Mouse (Mus musculus): ENCODE results near the gene Serpinh1.

- TF ChIP-seq CTCF (IDR thresholded peaks at IDR 0.05; ENCODE audit: low read depth) (no peak), EP300 (IDR thresholded peaks at IDR 0.05; ENCODE audit: low read depth) (no peak)
Observed at GRCm38 (mm10) chr7:99383246-99383645, 30.2 kb upstream of the Serpinh1 start.
